Mouse (Mus musculus): ENCODE measurements around the gene Sez6. TPM values are rescaled to one million over a fixed set of nuclear protein-coding genes. Genes with fewer than 3 reads are reported as not detected.

Gene Sez6
- total and polyA plus RNA-seq, 2 experiments, result not detected

GRCm38 (mm10) chr11:77970718-77971117 is 40.1 kb downstream of the Sez6 start:
- Histone ChIP-seq H3K4me1 (ENCODE audit: control insufficient read depth, insufficient read depth, low read length) (no peaks in the 10 kb centered on the region), H3K4me3 (ENCODE audit: insufficient read depth, low read depth, low read length) (no peak overlapping the region), H3K27me3 (ENCODE audit: control insufficient read depth, insufficient read depth, low read length) (no peaks in the 10 kb centered on the region), H3K27ac (replicated peaks; ENCODE audit: insufficient read depth, low read depth, low read length) (no peak overlapping the region), H3K36me3 (ENCODE audit: control insufficient read depth, insufficient read depth, low read length) (no peaks in the 10 kb centered on the region), H3K79me2 (ENCODE audit: control insufficient read depth, insufficient read depth, low read length) (no peaks in the 10 kb centered on the region), H3K9ac (ENCODE audit: low read depth, low read length) (no peak overlapping the region)
- no peak for DNase-seq (ENCODE audit: extremely low read depth, low read depth, low spot score)
- WGBS, result 80% methylated on average over 6 of the region's 6 CpGs
- TF ChIP-seq POLR2A (IDR thresholded peaks at IDR 0.05; ENCODE audit: extremely low read depth, insufficient read depth, low read length) (no peak), CTCF (IDR thresholded peaks at IDR 0.05; ENCODE audit: low read depth, low read length) (no peak; the same call in 1 of the 2 replicates)

DNA sequence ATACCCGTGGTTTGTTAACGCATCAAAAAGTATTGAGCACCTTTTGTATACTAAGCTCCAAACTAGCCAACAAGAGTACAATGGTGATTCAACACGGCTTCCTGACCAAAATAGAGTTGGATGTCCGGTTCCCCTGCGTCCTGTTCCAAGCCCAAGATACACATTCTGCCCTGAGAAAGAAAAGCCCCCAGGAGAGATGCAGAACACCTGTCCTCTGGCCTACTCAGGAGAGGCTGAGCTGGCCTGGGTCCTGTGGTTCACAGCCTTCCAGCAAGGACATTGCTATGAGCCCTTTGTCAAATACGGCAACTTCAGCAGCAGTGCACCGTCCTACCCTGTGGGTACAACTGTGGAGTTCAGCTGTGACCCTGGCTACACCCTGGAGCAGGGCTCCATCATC is 42.9 kb downstream of the Sez6 start:
- H3K27me3 ChIP-seq (ENCODE audit: control insufficient read depth, insufficient read depth, low read length), result no peaks in the 10 kb centered on the region
- no peaks in the 10 kb centered on the region for H3K79me2 ChIP-seq (ENCODE audit: control insufficient read depth, insufficient read depth, low read length)
- no peak overlapping the region for H3K4me3 ChIP-seq (ENCODE audit: insufficient read depth, low read depth, low read length)
- H3K9ac ChIP-seq (ENCODE audit: low read depth, low read length), result no peak overlapping the region
- H3K4me1 ChIP-seq (ENCODE audit: control insufficient read depth, insufficient read depth, low read length), result no peaks in the 10 kb centered on the region
- no peak overlapping the region for H3K27ac ChIP-seq (replicated peaks; ENCODE audit: insufficient read depth, low read depth, low read length)
- no peaks in the 10 kb centered on the region for H3K36me3 ChIP-seq (ENCODE audit: control insufficient read depth, insufficient read depth, low read length)
- DNase-seq (ENCODE audit: extremely low read depth, low read depth, low spot score), result no peak
- TF ChIP-seq CTCF (IDR thresholded peaks at IDR 0.05; ENCODE audit: low read depth, low read length), result no peak
- WGBS, result 84% methylated on average over 7 of the region's 7 CpGs

- H3K36me3 ChIP-seq (ENCODE audit: control insufficient read depth, insufficient read depth, low read length), result no peaks in the 10 kb centered on the region
- H3K27me3 ChIP-seq (ENCODE audit: control insufficient read depth, insufficient read depth, low read length), result no peaks in the 10 kb centered on the region
- 29% methylated on average over 15 of the region's 15 CpGs for WGBS
- no peak for TF ChIP-seq CTCF (IDR thresholded peaks at IDR 0.05; ENCODE audit: low read depth, low read length)
- H3K4me3 ChIP-seq (ENCODE audit: insufficient read depth, low read depth, low read length), result no peak overlapping the region
- H3K9ac ChIP-seq (ENCODE audit: low read depth, low read length), result no peak overlapping the region
- H3K27ac ChIP-seq (replicated peaks; ENCODE audit: insufficient read depth, low read depth, low read length), result no peak overlapping the region
- DNase-seq (ENCODE audit: extremely low read depth, low read depth, low spot score), result no peak
- H3K4me1 ChIP-seq (ENCODE audit: control insufficient read depth, insufficient read depth, low read length), result no peaks in the 10 kb centered on the region
- H3K79me2 ChIP-seq (ENCODE audit: control insufficient read depth, insufficient read depth, low read length), result no peaks in the 10 kb centered on the region
Observed at GRCm38 (mm10) chr11:77974325-77974724, 43.7 kb downstream of the Sez6 start.

DNA sequence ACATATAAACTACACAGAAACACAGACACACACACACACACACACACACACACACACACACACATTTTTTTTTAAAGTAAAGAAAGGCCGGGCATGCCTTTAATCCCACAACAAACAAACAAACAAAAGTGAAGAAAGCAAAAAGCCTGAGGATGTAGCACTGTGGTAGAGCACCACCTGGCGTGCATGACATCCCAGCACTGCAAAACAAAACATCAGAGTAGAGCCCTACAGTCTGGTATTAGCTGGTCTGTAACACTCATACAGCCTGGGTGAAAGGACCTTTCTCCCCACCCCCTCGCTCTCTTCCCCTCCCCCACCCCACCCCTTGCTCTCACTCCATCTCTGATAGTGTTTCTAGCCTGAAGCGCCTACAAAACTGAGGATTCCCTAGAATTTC is 45.3 kb downstream of the Sez6 start:
- no peaks in the 10 kb centered on the region for H3K27me3 ChIP-seq (ENCODE audit: control insufficient read depth, insufficient read depth, low read length)

DNA sequence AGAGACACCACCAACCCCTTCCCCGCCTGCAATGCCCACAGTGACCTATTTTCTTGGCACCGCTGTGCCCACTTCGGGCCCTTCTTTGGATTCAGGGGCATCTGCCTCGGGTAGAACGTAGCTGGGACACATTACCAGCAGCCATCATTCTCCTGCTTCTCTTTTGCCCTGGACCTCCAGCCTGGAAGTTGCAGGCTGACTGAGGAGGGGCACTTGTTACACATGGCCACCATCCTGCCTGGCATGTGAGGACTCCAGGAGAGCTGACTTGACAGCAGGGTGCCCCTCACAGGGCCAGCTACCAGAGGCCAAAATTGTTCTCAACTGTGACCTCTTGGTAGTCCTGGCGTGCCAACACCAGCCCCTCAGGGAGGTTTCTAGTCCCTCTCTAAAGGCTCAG is 47.6 kb downstream of the Sez6 start:
- Histone ChIP-seq H3K36me3 (ENCODE audit: control insufficient read depth, insufficient read depth, low read length) (no peaks in the 10 kb centered on the region), H3K4me3 (ENCODE audit: insufficient read depth, low read depth, low read length) (no peak overlapping the region), H3K27me3 (ENCODE audit: control insufficient read depth, insufficient read depth, low read length) (no peaks in the 10 kb centered on the region), H3K9ac (ENCODE audit: low read depth, low read length) (no peak overlapping the region), H3K4me1 (ENCODE audit: control insufficient read depth, insufficient read depth, low read length) (no peaks in the 10 kb centered on the region), H3K79me2 (ENCODE audit: control insufficient read depth, insufficient read depth, low read length) (0 out of 2 replicates have a peak, but pooled peaks cover 4% of the 10 kb centered on the region), H3K27ac (replicated peaks; ENCODE audit: insufficient read depth, low read depth, low read length) (no peak overlapping the region)
- TF ChIP-seq CTCF (IDR thresholded peaks at IDR 0.05; ENCODE audit: low read depth, low read length), result no peak
- TF ChIP-seq POLR2A (IDR thresholded peaks at IDR 0.05; ENCODE audit: extremely low read depth, insufficient read depth, low read length), result no peak
- 77% methylated on average over 6 of the region's 6 CpGs for WGBS
- DNase-seq (ENCODE audit: extremely low read depth, low read depth, low spot score), result no peak

More for the DNA sequence above, 45.3 kb downstream of the Sez6 start:
- no peak for DNase-seq (ENCODE audit: extremely low read depth, low read depth, low spot score)
- TF ChIP-seq CTCF (IDR thresholded peaks at IDR 0.05; ENCODE audit: low read depth, low read length) (no peak), POLR2A (IDR thresholded peaks at IDR 0.05; ENCODE audit: extremely low read depth, insufficient read depth, low read length) (no peak)
- 36% methylated on average over 4 of the region's 4 CpGs for whole genome bisulfite sequencing
- no peaks in the 10 kb centered on the region for H3K4me1 ChIP-seq (ENCODE audit: control insufficient read depth, insufficient read depth, low read length)
- no peak overlapping the region for H3K4me3 ChIP-seq (ENCODE audit: insufficient read depth, low read depth, low read length)
- no peaks in the 10 kb centered on the region for H3K79me2 ChIP-seq (ENCODE audit: control insufficient read depth, insufficient read depth, low read length)
- H3K36me3 ChIP-seq (ENCODE audit: control insufficient read depth, insufficient read depth, low read length), result no peaks in the 10 kb centered on the region
- no peak overlapping the region for H3K9ac ChIP-seq (ENCODE audit: low read depth, low read length)
- no peak overlapping the region for H3K27ac ChIP-seq (replicated peaks; ENCODE audit: insufficient read depth, low read depth, low read length)

- DNase-seq (ENCODE audit: extremely low read depth, low read depth, low spot score), result no peak
- no peaks in the 10 kb centered on the region for H3K36me3 ChIP-seq (ENCODE audit: control insufficient read depth, insufficient read depth, low read length)
- no peaks in the 10 kb centered on the region for H3K27me3 ChIP-seq (ENCODE audit: control insufficient read depth, insufficient read depth, low read length)
- WGBS, result 83% methylated on average over 8 of the region's 8 CpGs
- H3K79me2 ChIP-seq (ENCODE audit: control insufficient read depth, insufficient read depth, low read length), result peaks cover 4% of the 10 kb centered on the region; the same call in 1 of the 2 replicates
- H3K4me1 ChIP-seq (ENCODE audit: control insufficient read depth, insufficient read depth, low read length), result no peaks in the 10 kb centered on the region
- H3K4me3 ChIP-seq (ENCODE audit: insufficient read depth, low read depth, low read length), result no peak overlapping the region
- TF ChIP-seq POLR2A (IDR thresholded peaks at IDR 0.05; ENCODE audit: extremely low read depth, insufficient read depth, low read length) (no peak), CTCF (IDR thresholded peaks at IDR 0.05; ENCODE audit: low read depth, low read length) (no peak)
- no peak overlapping the region for H3K9ac ChIP-seq (ENCODE audit: low read depth, low read length)
- no peak overlapping the region for H3K27ac ChIP-seq (replicated peaks; ENCODE audit: insufficient read depth, low read depth, low read length)
Observed at GRCm38 (mm10) chr11:77979221-77979809, 48.7 kb downstream of the Sez6 start.

Measured in liver, adult 2 months (tissue).